Mouse (Mus musculus) heart, postnatal 14 days (tissue): ENCODE measurements around the gene Wnt16. TPM values are rescaled to one million over a fixed set of nuclear protein-coding genes. Genes with fewer than 3 reads are reported as not detected.

Source experiments
- DNase-seq, 2 experiments: peaks; one replicate each; pipeline ENCODE4 v3.0.0; 2021 to 2022
- intact Hi-C: fragments of 180-260 bp; cut with DNase I; formaldehyde crosslinking; loops from one replicate; pipeline ENCODE4 v1.15.1; 2025
- total RNA-seq, 2 experiments: library from RNA; stranded (reverse); gene quantifications; 2 replicates each; pipeline ENCODE4 v1.2.3; 2021

Wnt16 gene
- total RNA-seq, 2 experiments from 2014 or later, result 0.33 to 0.34 TPM

GRCm38 (mm10) chr6:22325364-22326072 is 37.5 kb downstream of the Wnt16 start:
- intact Hi-C loops, result loop anchor here (1.0 to 10.0 kb wide), 4 partner anchors 29 to 659 kb away; no protein-coding TSS in a partner anchor
- DNase-seq, result peak; percentile 80 to 89

GRCm38 (mm10) chr6:22326289-22326688 is 38.3 kb downstream of the Wnt16 start:
- no peak for DNase-seq
- intact Hi-C loops, result loop anchor here (2.0 to 10.0 kb wide), 3 partner anchors 29 to 659 kb away; no protein-coding TSS in a partner anchor

GRCm38 (mm10) chr6:22327091-22327490 is 39.1 kb downstream of the Wnt16 start:
- intact Hi-C loops, result loop anchor here (2.0 to 10.0 kb wide), 3 partner anchors 28 to 658 kb away; no protein-coding TSS in a partner anchor

GRCm38 (mm10) chr6:22327931-22328330 is 39.9 kb downstream of the Wnt16 start:
- no peak for DNase-seq
- intact Hi-C loops, result loop anchor here (2.0 to 10.0 kb wide), 3 partner anchors 27 to 657 kb away; no protein-coding TSS in a partner anchor

More at GRCm38 (mm10) chr6:22327091-22327490, 39.1 kb downstream of the Wnt16 start:
- no peak for DNase-seq

- no peak for DNase-seq
- intact Hi-C loops, result no loop called here
Observed at GRCm38 (mm10) chr6:22330169-22330960, 42.3 kb downstream of the Wnt16 start.

- intact Hi-C loops, result no loop called here
- DNase-seq, result no peak
Observed at GRCm38 (mm10) chr6:22332548-22332947, 44.5 kb downstream of the Wnt16 start.

GRCm38 (mm10) chr6:22339763-22340542 is 51.9 kb downstream of the Wnt16 start:
- intact Hi-C loops, result no loop called here
- no peak for DNase-seq

GRCm38 (mm10) chr6:22340779-22341178 is 52.8 kb downstream of the Wnt16 start:
- intact Hi-C loops, result no loop called here
- no peak for DNase-seq

GRCm38 (mm10) chr6:22343292-22343691 is 55.3 kb downstream of the Wnt16 start:
- no peak for DNase-seq
- intact Hi-C loops, result no loop called here

- intact Hi-C loops, result no loop called here
- no peak for DNase-seq
Observed at GRCm38 (mm10) chr6:22343706-22344105, 55.7 kb downstream of the Wnt16 start.

- intact Hi-C loops, result no loop called here
- peak in 1 of 2 experiments; percentile 34 for DNase-seq
Observed at GRCm38 (mm10) chr6:22344443-22344842, 56.4 kb downstream of the Wnt16 start.

GRCm38 (mm10) chr6:22347132-22347902 is 59.3 kb downstream of the Wnt16 start:
- intact Hi-C loops, result no loop called here
- DNase-seq, result no peak

Other genes starting within 250 kb of the Wnt16 start
- gene Fam3c, start 68.0 kb downstream of the Wnt16 start, total RNA-seq, result 10 to 100 TPM; 28.9 to 29.0 TPM